Mouse (Mus musculus): ENCODE data around the gene Tmem263. TPM values are rescaled to one million over a fixed set of nuclear protein-coding genes. Genes with fewer than 3 reads are reported as not detected.

The Tmem263 gene
- polyA plus RNA-seq, 2 experiments = 29.1 to 83.7 TPM

- ATAC-seq (ENCODE audit: low FRiP score, low read depth) (no peak), DNase-seq (ENCODE audit: low spot score) (no peak)
- Histone ChIP-seq H3K4me3 (replicated peaks; ENCODE audit: low read length) (no peak overlapping the region), H3K27me3 (ENCODE audit: control insufficient read depth, insufficient read depth, low read length) (no peaks in the 10 kb centered on the region), H3K27ac (replicated peaks; ENCODE audit: low read depth, low read length) (no peak overlapping the region), H3K9me3 (ENCODE audit: control insufficient read depth, low read length) (no peaks in the 10 kb centered on the region), H3K4me1 (ENCODE audit: control insufficient read depth, insufficient read depth, low read length) (no peaks in the 10 kb centered on the region; the same call in 1 of the 2 replicates), H3K4me2 (replicated peaks; ENCODE audit: low read depth, low read length, severe bottlenecking) (no peak overlapping the region), H3K9ac (ENCODE audit: low read depth, low read length, severe bottlenecking) (no peak overlapping the region), H3K36me3 (ENCODE audit: control insufficient read depth, insufficient read depth, low read length) (no peaks in the 10 kb centered on the region)
- WGBS = 85% methylated on average over 1 of the region's 1 CpGs
- no peak for TF ChIP-seq POLR2A (IDR thresholded peaks at IDR 0.05; ENCODE audit: borderline replicate concordance, extremely low read depth, insufficient read depth, insufficient read length)
Measured at GRCm38 (mm10) chr10:85159989-85160619, 57.7 kb downstream of the Tmem263 start.

GRCm38 (mm10) chr10:85161745-85162351 lies 59.4 kb downstream of the Tmem263 start:
- H3K27ac ChIP-seq (replicated peaks; ENCODE audit: low read depth, low read length) = no peak overlapping the region
- ATAC-seq (ENCODE audit: low FRiP score, low read depth) = no peak
- no peak overlapping the region for H3K9ac ChIP-seq (ENCODE audit: low read depth, low read length, severe bottlenecking)
- no peaks in the 10 kb centered on the region for H3K36me3 ChIP-seq (ENCODE audit: control insufficient read depth, insufficient read depth, low read length)
- no peaks in the 10 kb centered on the region for H3K27me3 ChIP-seq (ENCODE audit: control insufficient read depth, insufficient read depth, low read length)
- DNase-seq (ENCODE audit: low spot score) = peak; percentile 69
- no peaks in the 10 kb centered on the region for H3K9me3 ChIP-seq (ENCODE audit: control insufficient read depth, low read length)
- no peak for TF ChIP-seq POLR2A (IDR thresholded peaks at IDR 0.05; ENCODE audit: borderline replicate concordance, extremely low read depth, insufficient read depth, insufficient read length)
- no peak overlapping the region for H3K4me3 ChIP-seq (replicated peaks; ENCODE audit: low read length)
- no peak overlapping the region for H3K4me2 ChIP-seq (replicated peaks; ENCODE audit: low read depth, low read length, severe bottlenecking)
- H3K4me1 ChIP-seq (ENCODE audit: control insufficient read depth, insufficient read depth, low read length) = no peaks in the 10 kb centered on the region; the same call in 1 of the 2 replicates
- WGBS = 78% methylated on average over 5 of the region's 5 CpGs

- no peak for ATAC-seq (ENCODE audit: low FRiP score, low read depth)
- no peak for TF ChIP-seq POLR2A (IDR thresholded peaks at IDR 0.05; ENCODE audit: borderline replicate concordance, extremely low read depth, insufficient read depth, insufficient read length)
- no peaks in the 10 kb centered on the region for H3K27me3 ChIP-seq (ENCODE audit: control insufficient read depth, insufficient read depth, low read length)
- WGBS = 91% methylated on average over 13 of the region's 13 CpGs
- no peak overlapping the region for H3K4me3 ChIP-seq (replicated peaks; ENCODE audit: low read length)
- no peak overlapping the region for H3K27ac ChIP-seq (replicated peaks; ENCODE audit: low read depth, low read length)
- H3K4me2 ChIP-seq (replicated peaks; ENCODE audit: low read depth, low read length, severe bottlenecking) = no peak overlapping the region
- no peaks in the 10 kb centered on the region for H3K9me3 ChIP-seq (ENCODE audit: control insufficient read depth, low read length)
- no peak overlapping the region for H3K9ac ChIP-seq (ENCODE audit: low read depth, low read length, severe bottlenecking)
- DNase-seq (ENCODE audit: low spot score) = no peak
- H3K36me3 ChIP-seq (ENCODE audit: control insufficient read depth, insufficient read depth, low read length) = no peaks in the 10 kb centered on the region
- H3K4me1 ChIP-seq (ENCODE audit: control insufficient read depth, insufficient read depth, low read length) = no peaks in the 10 kb centered on the region; the same call in 1 of the 2 replicates
Measured at GRCm38 (mm10) chr10:85164791-85165190, 62.4 kb downstream of the Tmem263 start.

- Histone ChIP-seq H3K9ac (ENCODE audit: low read depth, low read length, severe bottlenecking) (no peak overlapping the region), H3K4me3 (replicated peaks; ENCODE audit: low read length) (no peak overlapping the region), H3K9me3 (ENCODE audit: control insufficient read depth, low read length) (no peaks in the 10 kb centered on the region), H3K36me3 (ENCODE audit: control insufficient read depth, insufficient read depth, low read length) (no peaks in the 10 kb centered on the region), H3K4me1 (ENCODE audit: control insufficient read depth, insufficient read depth, low read length) (no peaks in the 10 kb centered on the region; the same call in 1 of the 2 replicates), H3K27ac (replicated peaks; ENCODE audit: low read depth, low read length) (no peak overlapping the region), H3K27me3 (ENCODE audit: control insufficient read depth, insufficient read depth, low read length) (no peaks in the 10 kb centered on the region), H3K4me2 (replicated peaks; ENCODE audit: low read depth, low read length, severe bottlenecking) (no peak overlapping the region)
- no peak for ATAC-seq (ENCODE audit: low FRiP score, low read depth)
- no peak for TF ChIP-seq POLR2A (IDR thresholded peaks at IDR 0.05; ENCODE audit: borderline replicate concordance, extremely low read depth, insufficient read depth, insufficient read length)
- no peak for DNase-seq (ENCODE audit: low spot score)
- 90% methylated on average over 5 of the region's 5 CpGs for WGBS
Measured at GRCm38 (mm10) chr10:85165306-85165705, 62.9 kb downstream of the Tmem263 start.

Other genes with a start within 250 kb of the Tmem263 start
- 27.6 and 30.4 TPM in 2 replicates for gene Ric8b, start 185.0 kb upstream of the Tmem263 start, polyA plus RNA-seq (2012; rRNA removed)
- gene Ric8b, start 185.0 kb upstream of the Tmem263 start, polyA plus RNA-seq (2014; fragmentation: Nextera tagmentation; extraction: Ambion mirVana) = 17.8 and 20.8 TPM in 2 replicates
- gene Fhl4, start 132 bp upstream of the Tmem263 start, polyA plus RNA-seq (2012; rRNA removed) = 0.75 and 1.0 TPM in 2 replicates
- gene Fhl4, start 132 bp upstream of the Tmem263 start, polyA plus RNA-seq (2014; fragmentation: Nextera tagmentation; extraction: Ambion mirVana) = 1.3 and 1.6 TPM in 2 replicates
- 12.9 and 17.0 TPM in 2 replicates for gene Mterf2, start 25.4 kb downstream of the Tmem263 start, polyA plus RNA-seq (2012; rRNA removed)
- 17.2 and 19.0 TPM in 2 replicates for gene Mterf2, start 25.4 kb downstream of the Tmem263 start, polyA plus RNA-seq (2014; fragmentation: Nextera tagmentation; extraction: Ambion mirVana)
- gene Cry1, start 82.4 kb downstream of the Tmem263 start, polyA plus RNA-seq (2012; rRNA removed) = 18.2 and 18.6 TPM in 2 replicates
- 32.3 and 35.4 TPM in 2 replicates for gene Cry1, start 82.4 kb downstream of the Tmem263 start, polyA plus RNA-seq (2014; fragmentation: Nextera tagmentation; extraction: Ambion mirVana)